Mouse (Mus musculus) megakaryocyte, embryonic 14.5 days (primary cell): ENCODE measurements at regions not wholly inside any gene's neighbourhood (a gene's known extent, or its start where the extent isn't known, plus 50 kb on each side); places are given as distances from the start of the nearest gene placed in this dataset.

Experiments
- FLI1 ChIP-seq: IDR thresholded peaks from 2 replicates; pipeline ENCODE4 v1.6.1; 2012; ENCODE audit warnings: low read length, inconsistent platforms, mixed read lengths
- GATA1 ChIP-seq: IDR thresholded peaks from 3 replicates; pipeline ENCODE4 v1.6.1; 2012; ENCODE audit warnings: mixed read lengths, low read length, inconsistent platforms, borderline replicate concordance

DNA sequence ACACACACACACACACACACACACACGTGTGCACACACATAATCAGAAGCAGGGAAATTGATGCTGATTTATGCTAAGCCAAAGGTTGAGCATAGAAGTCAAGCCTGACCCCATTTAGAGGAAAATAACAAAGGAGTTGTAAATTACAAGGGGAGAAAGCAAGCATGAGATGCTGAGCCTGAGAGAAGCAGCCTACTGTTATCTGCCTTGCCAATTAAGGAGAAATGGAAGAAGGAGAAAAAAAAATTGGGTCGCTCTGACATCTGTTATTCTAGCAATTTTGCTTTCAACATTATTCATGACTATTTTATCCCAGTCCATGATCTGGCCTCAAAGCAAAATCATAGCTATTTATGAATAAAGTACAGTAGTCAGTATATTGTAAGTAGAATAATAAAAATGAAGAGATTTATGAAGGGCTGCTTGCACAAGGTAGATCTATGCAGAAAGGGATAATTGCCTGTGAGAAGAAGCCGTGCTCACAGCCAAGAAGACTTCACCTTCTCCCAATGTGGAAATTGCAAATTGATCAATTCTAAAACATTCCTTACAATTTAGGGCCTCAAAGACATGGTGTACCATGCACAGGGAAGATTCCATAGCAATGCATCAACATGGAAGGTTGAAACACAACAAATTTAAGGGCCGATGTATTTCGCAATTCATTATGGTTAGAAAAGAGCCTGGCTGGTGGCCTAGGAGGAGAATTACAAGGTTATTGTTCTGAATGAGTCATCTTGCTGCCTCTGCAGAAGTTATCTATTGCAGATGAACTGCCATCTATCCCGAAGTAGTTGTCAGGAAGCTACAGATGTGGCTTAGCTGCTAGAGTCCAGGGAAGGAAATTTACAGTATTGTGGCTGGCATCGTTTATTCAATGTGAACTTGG is 585.7 kb downstream of the Zfp619 start:
- TF ChIP-seq GATA1 (no peak), FLI1 (no peak)
